Mouse (Mus musculus) kidney, postnatal 10 days (tissue): ENCODE results near the gene Edem2.

Source experiments
- DNase-seq: peaks from one replicate; pipeline ENCODE4 v3.0.0; 2021; ENCODE audit warnings: mixed read lengths

Edem2 gene

DNA sequence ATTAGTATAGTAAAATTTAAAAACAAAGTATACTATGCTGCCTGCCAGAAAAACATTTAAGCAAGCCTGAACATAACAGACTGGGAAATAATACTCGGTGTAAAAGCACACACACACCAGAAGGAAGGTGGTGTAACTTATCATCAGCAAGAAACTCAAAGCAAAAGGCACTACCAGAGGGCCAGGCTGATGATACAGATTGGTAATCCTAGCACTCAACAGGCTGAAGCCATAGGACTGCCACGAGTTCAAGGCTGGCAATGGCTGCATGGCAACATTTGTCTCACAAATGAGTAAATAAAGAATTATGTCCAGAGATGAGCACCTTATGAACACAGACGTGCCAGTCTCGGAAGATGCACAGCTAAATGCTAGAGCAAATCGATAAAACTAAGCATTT, 45.5 kb downstream of the Edem2 start:
- DNase-seq: no peak

DNA sequence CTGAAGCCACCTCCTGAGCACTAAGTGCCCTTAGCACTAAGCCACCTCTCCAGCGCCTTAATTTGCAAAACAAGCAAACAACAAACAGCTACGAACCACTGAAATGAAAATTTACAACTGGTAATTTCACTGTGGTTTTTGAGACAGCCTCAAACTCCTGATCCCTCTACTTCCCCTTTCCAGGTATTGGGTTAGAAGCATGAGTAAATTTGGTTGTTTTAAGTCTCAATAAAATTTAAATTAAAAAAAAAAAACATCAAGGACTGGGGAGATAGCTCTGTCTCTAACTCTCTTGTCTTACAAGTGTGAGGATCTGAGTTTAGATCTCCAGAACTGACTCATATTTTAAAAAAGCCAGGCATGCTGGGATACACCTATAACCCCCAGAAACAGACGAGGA, 46.1 kb downstream of the Edem2 start:
- no peak for DNase-seq

DNA sequence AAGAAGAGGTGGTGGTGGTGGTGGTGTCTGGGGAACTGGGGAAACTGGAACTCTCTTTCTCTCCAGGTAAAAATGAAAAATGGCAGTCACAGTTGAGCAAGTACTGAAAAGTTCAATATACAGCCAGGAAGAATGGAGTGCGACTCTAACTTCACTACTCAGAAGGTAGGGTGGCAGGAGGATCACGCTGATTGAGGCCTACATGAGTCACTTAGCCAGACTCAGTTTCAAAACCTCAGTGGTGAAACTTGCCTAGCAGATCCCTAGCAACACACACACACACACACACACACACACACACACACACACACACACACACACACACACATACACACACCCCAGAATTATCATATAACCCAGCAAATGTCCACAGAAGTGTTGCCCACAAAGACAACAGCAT, 47.4 kb downstream of the Edem2 start:
- DNase-seq: no peak

DNA sequence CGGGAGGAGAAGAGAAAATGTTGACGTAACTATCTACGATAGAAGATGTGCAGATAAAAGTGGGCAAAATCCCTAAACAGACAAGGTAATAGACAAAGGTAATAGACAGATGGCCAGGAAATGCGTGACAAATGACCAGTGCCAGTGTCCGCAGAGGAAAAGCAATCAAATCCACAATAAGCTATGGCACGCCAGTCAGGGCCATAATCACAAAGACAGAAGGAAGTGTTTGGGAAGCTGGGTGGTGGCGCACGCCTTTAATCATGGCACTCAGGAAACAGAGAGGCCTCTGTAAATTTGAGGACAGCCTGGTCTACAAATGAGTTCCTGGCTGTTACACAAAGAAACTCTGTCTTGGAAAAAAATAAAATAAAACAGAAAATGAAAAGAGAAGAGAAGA, 48.1 kb downstream of the Edem2 start:
- no peak for DNase-seq

DNA sequence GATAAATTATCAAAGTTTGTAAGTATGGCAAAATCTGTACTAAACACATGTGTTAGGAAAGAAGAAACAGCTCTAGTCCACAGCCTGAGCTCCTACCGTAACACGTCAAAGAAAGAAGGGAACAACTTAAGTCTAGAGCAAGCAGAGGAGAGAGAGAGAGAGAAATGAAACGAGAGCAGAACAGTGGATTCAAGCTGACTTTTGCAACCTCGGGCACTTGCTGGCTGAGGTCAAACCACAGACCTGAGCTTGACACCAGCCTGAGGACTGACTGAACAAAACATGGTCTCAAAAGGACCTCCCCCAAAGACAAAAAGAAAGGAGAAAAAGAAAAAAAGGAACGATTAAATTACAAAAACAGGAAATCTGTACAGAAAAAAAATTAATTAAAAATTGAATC, 48.7 kb downstream of the Edem2 start:
- DNase-seq: no peak

DNA sequence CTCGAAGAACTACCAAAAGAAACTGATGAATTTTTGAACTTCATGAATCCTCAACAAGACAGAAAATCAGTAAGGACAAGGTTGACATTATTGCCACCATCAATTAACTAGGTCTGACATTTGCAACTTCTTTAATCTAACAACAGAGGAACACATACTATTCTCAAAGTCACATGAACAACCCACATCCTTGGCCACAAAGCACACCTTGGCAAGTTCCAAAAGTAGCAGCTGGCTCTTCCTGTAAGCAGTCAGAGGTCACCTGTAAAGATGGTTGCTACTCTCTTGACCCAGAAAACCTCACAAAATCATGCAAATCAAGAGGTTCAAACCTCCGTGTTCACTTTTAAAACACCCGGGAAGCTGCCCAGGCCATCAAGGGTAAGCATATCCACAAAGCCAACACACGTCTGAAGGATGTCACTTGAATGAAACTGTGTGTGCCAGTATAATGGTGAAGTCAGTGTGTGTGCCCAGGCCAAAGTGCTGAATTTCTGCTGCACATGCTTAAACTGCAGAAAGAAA, 49.6 kb downstream of the Edem2 start:
- DNase-seq: no peak

DNA sequence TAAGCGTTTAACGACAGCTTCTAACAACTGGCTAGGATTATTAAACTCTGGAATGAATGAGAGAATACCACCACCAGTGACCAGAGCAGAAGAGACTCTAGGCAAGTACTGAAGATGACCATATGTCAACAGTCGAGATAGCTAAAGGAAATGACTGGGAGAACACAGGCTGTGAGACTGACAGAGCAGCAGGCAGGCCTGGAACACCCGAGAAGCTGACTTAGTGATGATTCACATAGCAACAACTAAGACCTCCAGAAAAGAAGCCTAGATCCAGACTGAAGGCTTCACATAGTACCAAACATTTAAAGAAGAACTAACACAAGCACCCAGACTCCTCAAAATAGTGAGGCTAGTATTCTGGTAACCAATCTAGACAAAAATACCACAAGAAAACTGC, 54.2 kb downstream of the Edem2 start:
- no peak for DNase-seq

DNA sequence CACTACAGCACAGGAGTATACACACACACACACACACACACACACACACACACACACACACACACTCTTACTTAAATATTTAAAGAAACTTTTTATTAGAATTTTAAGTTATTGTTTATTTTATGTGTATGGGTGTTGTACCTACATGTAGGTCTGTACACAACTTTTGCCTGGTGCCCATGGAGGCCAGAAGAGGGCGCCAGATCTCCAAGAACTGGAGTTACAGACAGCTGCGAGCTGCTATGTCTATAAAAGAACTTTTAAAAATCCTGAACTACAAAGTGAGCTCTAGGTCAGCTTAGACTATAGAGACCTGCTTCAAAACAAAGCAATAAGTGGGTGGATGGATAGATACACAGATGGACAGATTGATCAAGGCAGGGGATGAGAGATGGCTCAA, 55.7 kb downstream of the Edem2 start:
- peak; percentile 82 for DNase-seq

DNA sequence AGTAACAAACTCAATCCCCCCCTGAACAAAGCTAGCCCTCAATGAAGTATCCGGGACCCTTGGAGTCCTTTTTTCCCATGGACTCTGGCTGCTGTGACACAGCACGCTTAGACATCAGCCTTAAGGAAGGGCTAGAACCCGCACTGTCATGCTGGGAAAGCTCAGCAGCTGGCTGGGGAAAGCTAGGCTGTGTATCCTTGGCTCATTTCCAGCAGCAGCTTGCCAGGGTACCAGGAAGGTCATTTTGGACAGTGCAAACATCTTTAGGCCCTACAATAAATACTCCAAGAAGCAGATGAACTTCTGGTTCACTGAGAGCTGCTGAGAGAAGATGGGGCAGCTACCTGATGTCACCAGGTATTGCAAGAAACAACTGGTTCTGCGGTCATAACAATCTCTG, 58.0 kb downstream of the Edem2 start:
- DNase-seq: peak; percentile 62

DNA sequence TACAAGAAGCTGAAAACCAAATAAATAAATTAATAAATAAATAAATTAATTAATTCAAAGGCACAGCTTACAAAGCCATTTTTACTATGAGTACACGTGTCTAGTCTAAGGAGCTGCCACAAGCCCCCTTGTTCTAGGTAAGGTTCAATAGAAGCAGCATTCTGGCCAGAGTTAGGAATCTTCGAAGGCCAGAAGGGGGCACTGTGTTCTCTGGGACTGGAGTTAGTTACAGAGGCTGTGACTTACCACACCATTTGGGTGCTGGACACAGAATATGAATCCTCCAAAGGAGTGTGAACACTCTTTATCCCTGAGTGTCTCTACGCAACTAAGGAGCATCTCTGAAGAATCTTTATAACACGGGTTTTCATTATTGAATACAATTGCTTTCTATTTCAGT, 60.8 kb downstream of the Edem2 start:
- DNase-seq: peak; percentile 57

DNA sequence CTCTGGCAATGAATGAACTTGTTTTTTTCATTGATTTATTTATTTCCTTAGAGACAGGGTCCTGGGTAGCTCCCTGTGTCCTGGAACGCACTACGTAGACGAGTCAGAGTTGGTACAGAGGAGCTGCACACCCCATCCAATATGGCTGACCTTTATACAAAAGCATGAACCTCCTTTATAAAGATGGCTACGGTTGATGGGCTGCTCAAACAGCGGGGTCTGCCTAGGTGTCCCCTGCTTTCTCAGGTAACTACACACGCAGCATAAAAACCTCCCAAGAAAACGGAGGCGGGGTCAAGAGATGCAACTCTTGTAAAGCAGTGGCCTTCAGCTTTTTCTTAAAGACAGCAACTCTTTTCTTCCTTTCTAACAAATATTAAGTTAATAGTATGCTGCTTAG, 61.4 kb downstream of the Edem2 start:
- no peak for DNase-seq

DNA sequence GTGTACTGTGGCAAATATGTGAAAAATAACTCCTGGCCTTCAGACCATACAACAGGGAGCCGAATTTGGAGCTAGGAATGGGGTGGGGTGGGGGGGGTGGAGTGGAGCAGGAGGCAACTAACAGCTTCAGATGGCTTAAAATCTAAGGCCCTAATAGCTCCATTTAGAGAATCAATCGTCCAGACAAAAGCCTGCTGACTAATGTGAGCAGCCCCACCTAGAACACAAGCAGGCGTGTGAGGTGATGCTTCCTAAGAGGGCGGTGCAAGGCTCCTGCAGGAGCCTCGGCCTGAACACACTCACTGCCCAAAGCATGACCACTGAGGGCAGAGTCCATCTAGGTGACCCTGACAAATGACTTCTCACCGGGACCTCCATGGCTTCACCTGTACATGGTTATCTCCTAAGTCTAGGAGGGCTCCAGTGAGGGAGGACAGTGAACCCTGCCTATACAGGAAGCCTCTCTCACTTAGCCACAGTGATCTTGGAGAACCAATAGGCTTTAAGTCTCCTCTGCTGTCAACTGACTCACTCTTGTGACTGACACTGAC, 65.3 kb downstream of the Edem2 start:
- no peak for DNase-seq

DNA sequence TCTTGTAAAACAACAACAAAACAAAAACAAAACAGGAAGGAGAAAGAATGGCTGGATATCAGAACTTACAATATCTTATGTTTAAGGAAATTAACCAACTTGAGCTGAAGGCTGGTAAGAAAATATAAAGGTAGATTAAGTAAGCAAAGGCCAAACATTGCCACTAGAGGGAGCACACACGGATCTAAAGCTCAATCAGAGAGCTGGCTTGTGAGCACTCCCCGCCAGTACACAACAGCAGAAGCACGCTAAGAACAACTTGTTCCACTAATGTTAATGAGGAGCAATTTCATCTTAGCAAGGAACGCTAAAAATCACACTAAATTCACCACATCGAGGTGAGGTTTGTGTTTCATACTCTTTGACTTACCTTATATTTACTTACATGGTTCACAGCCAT, 66.2 kb downstream of the Edem2 start:
- DNase-seq: peak; percentile 75

DNA sequence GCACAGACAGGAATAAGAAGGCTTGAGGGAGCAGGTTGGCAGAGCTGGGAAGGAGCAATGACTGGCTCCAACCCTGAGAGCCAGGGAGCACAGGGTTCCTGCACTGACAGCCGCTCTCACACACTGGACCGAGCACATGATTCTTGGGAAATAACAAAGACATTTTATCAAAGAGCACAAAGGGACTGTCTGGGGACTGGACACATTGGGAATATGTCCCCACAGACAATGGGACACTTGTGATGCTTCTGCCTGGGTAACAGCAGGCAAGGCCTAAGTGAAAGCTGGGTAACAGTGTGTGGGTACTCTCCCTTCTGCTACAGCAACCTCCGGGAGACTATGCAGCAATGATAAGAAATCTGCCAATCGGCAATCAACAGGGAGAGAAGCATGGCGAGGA, 66.9 kb downstream of the Edem2 start:
- DNase-seq: no peak

DNA sequence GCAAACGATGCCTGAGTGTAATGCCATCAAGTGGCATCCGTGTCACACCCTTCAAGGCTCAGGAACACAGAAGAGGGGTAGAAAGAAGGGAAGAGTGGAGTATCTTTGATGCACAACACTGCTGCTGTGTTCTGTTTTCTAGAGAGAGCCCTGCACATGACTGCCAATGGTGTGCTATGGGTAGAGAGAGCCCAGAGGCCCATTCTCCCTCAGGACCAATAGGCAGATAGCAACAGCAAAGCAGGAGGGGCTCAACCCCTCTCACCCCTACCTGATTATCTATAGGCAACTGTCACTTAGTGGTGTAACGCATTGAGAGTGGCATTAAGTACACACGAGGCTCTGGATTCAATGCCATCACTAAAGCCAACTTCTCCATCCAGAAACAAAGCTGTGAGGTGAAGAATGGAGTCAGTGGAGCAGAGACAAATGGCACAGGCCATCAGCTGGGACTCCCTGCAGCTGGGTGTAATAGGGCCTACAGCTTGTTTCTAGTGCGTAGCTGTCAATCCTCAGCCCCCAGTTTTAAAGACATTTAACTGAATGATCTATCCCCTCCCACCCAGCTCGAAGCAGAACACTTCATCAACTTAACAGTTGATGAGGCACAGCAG, 73.4 kb downstream of the Edem2 start:
- no peak for DNase-seq

DNA sequence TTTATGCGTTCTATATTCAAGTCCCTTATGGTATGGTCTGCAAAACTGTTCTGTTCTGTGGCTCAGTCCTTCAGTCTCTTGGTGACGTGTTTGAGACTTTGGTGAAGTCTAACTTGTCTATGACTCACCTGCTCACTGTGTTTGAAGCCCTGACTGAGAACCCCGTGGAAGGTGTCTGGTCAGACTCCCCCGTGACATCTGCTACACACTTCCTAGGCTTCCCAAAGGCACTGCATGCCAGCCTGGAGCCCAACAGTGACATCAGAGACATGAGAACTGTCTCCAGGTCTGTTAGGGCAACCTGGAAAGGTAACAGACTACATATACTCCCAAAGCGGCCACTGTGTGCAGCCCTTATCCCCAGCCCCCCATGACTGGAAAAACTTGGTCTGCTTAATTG, 76.7 kb downstream of the Edem2 start:
- DNase-seq: no peak
